22 mouse cellular contexts compared by ENCODE assay signal in the genomic region with DNA sequence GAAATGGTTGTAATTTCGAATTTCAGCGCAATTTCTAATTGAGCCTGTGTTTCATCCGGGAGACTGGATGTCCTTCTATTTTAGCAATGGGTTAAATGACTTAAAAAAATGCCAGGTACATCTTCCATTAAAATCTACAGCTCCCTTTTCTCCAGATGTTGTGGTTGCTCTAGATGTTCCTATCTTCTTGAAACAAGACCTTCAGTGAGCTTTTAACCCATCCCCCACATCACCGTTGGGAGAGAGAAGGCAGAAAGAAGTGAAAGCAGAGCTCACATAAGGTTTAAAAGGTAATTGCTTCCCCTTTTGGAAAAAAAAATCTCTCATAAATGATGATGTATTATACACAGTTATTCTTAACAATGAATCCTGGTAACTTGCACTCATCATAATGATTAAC.
DNase-seq lines count a peak whose midpoint lies in the region; ATAC-seq lines count a peak whose summit lies in the region.
"Had no signal": no experiment of that assay in that cellular context is flagged by ENCODE, and none has a peak within 500 bp of the region (broad histone marks: within the 10 kb centered on the region; RNA-seq: fewer than 3 reads in every experiment).

No protein-coding gene starts in this region.

- no peak overlapping the region for H3K4me3 ChIP-seq in heart, embryonic 13.5 days
- no peak overlapping the region for H3K4me3 ChIP-seq in liver, embryonic 13.5 days (replicated peaks)
- H3K4me3 ChIP-seq: embryonic facial prominence, embryonic 12.5 days; forebrain, embryonic 15.5 days had no signal

- H3K36me3 ChIP-seq in heart, embryonic 13.5 days = no peaks in the 10 kb centered on the region
- H3K36me3 ChIP-seq in liver, embryonic 13.5 days = no peaks in the 10 kb centered on the region
- H3K36me3 ChIP-seq: embryonic facial prominence, embryonic 12.5 days; forebrain, embryonic 15.5 days; G1E had no signal

- H3K27me3 ChIP-seq in heart, embryonic 13.5 days (replicated peaks) = peaks cover 16% of the 10 kb centered on the region; the same call in 1 of the 2 replicates
- no peaks in the 10 kb centered on the region for H3K27me3 ChIP-seq in liver, embryonic 13.5 days
- H3K27me3 ChIP-seq: embryonic facial prominence, embryonic 12.5 days; forebrain, embryonic 15.5 days had no signal

- no peaks in the 10 kb centered on the region for H3K9me3 ChIP-seq in heart, embryonic 13.5 days
- H3K9me3 ChIP-seq in liver, embryonic 13.5 days (replicated peaks) = no peaks in the 10 kb centered on the region
- H3K9me3 ChIP-seq: embryonic facial prominence, embryonic 12.5 days; forebrain, embryonic 15.5 days had no signal

- DNase-seq in heart, adult 9 months (ENCODE audit: low spot score in 2 of 2) = no peak
- DNase-seq in c-Kit-positive CD71-positive TER-119-negative erythroid progenitor cells, embryonic 14.5 days (ENCODE audit: low read depth) = peak; percentile 25
- DNase-seq in liver, embryonic 13.5 days = peak; percentile 63
- no peak for DNase-seq in gastrocnemius, adult 8-10 months (ENCODE audit: low spot score in 2 of 2)
- no peak for DNase-seq in kidney, postnatal 4 days
- no peak for DNase-seq in urinary bladder, postnatal 10 days (ENCODE audit: low spot score)
- DNase-seq: adrenal gland, postnatal 14 days; B cell, adult 2 months; cerebellum, adult 11-12 months; cerebellum, adult 9-10 months; cerebellum, postnatal 25 days; gastrocnemius, postnatal 14 days; heart, postnatal 10 days; heart, postnatal 4 days had no signal

- no peak overlapping the region for H3K27ac ChIP-seq in heart, embryonic 13.5 days (replicated peaks)
- peak overlapping the region; percentile 57; the same call in 1 of the 2 replicates for H3K27ac ChIP-seq in liver, embryonic 13.5 days
- H3K27ac ChIP-seq: embryonic facial prominence, embryonic 12.5 days; forebrain, embryonic 15.5 days; hindbrain, embryonic 14.5 days had no signal

- no peak overlapping the region for H3K9ac ChIP-seq in heart, embryonic 13.5 days
- no peak overlapping the region for H3K9ac ChIP-seq in liver, embryonic 13.5 days
- H3K9ac ChIP-seq: embryonic facial prominence, embryonic 12.5 days; forebrain, embryonic 15.5 days; hindbrain, embryonic 14.5 days had no signal

- H3K4me1 ChIP-seq in heart, embryonic 13.5 days = peaks cover 7% of the 10 kb centered on the region
- peaks cover 37% of the 10 kb centered on the region for H3K4me1 ChIP-seq in liver, embryonic 13.5 days (replicated peaks)
- H3K4me1 ChIP-seq: forebrain, embryonic 15.5 days had no signal

- no peak for ATAC-seq in heart, embryonic 13.5 days (ENCODE audit: extremely low read depth, insufficient number of reproducible peaks, low FRiP score, low TSS enrichment)
- peak; percentile 54; the same call in 1 of the 2 replicates for ATAC-seq in liver, embryonic 13.5 days (ENCODE audit: low read depth)
- ATAC-seq: activated CD4-positive, CD25-positive, alpha-beta regulatory T cell, adult 4 months; CD4-positive, CD25-positive, alpha-beta regulatory T cell, adult 4 months; forebrain, embryonic 15.5 days; Patski had no signal

- H3K4me2 ChIP-seq in heart, embryonic 13.5 days = peak overlapping the region; percentile 14; the same call in 1 of the 2 replicates
- H3K4me2 ChIP-seq in liver, embryonic 13.5 days = peak overlapping the region; percentile 50
- H3K4me2 ChIP-seq: embryonic facial prominence, embryonic 12.5 days; forebrain, embryonic 15.5 days; hindbrain, embryonic 14.5 days had no signal

- 63% methylated on average over 4 of the region's 4 CpGs for WGBS in heart, embryonic 13.5 days
- WGBS in liver, embryonic 13.5 days (ENCODE audit: insufficient replicate concordance) = 52% methylated on average over 4 of the region's 4 CpGs

Comparison
In these comparisons a context has a peak if more than half of its experiments do, and no peak if none do; other contexts are left out.
1. DNase-seq: peak in c-Kit-positive CD71-positive TER-119-negative erythroid progenitor cells, embryonic 14.5 days (single experiment) and liver, embryonic 13.5 days (single experiment); none in heart, adult 9 months (0 of 2), gastrocnemius, adult 8-10 months (0 of 2), kidney, postnatal 4 days (0 of 2) and urinary bladder, postnatal 10 days (single experiment).